Mouse (Mus musculus) bone marrow macrophage, adult 2 months (primary cell): Measurements from ENCODE around the gene Serinc5. TPM values are rescaled to one million over a fixed set of nuclear protein-coding genes. Genes with fewer than 3 reads are reported as not detected.

Experiments used
- H3K27ac ChIP-seq: 2 replicates; pipeline ENCODE4 v1.5.1; 2012; ENCODE audit warnings: low read depth, low read length; ENCODE audit not compliant: insufficient read depth
- H3K4me1 ChIP-seq: 2 replicates; pipeline ENCODE4 v1.6.1; 2012; ENCODE audit warnings: low read length; ENCODE audit not compliant: control insufficient read depth, insufficient read depth
- H3K4me3 ChIP-seq: 2 replicates; pipeline ENCODE4 v1.5.1; 2012; ENCODE audit warnings: mild to moderate bottlenecking, low read length, moderate library complexity; ENCODE audit not compliant: insufficient read depth
- CTCF ChIP-seq: IDR thresholded peaks from 2 replicates; pipeline ENCODE4 v1.5.1; 2012; ENCODE audit warnings: low read depth, mild to moderate bottlenecking, low read length, moderate library complexity
- POLR2A ChIP-seq: IDR thresholded peaks from 2 replicates; pipeline ENCODE4 v1.6.1; 2012; ENCODE audit warnings: mild to moderate bottlenecking, low read depth, low read length, borderline replicate concordance
- polyA plus RNA-seq: library from polyadenylated mRNA; stranded (reverse); fragments of >200 nt; gene quantifications from 2 replicates; pipeline ENCODE4 v1.2.4, GENCODE M21; 2012; ENCODE audit not compliant: missing spikeins, insufficient read depth, insufficient read length

The Serinc5 gene
- polyA plus RNA-seq, 1 experiment: 17.5 TPM

DNA sequence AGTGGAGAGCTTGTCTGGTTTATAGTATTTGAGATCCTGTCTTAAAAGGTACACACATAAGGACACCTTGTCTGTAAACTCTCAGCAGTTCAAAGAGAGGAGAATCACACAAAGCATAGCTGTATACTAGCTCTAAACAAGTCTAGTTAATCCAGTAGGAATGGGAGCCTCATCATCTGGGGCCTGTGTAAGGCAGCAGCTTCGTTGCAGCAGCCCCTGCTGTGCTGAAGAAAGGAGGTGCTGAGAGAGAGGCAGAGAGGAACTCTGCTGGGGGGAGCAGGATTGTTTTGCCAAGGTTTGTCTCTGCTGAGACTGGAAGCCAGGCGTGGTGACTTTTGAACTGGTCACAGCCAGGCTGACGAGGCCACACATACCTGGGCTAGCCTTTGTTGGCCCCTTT is 98.6 kb downstream of the Serinc5 start:
- Histone ChIP-seq H3K27ac (no peak overlapping the region), H3K4me1 (no peaks in the 10 kb centered on the region), H3K4me3 (no peak overlapping the region)
- TF ChIP-seq CTCF (no peak), POLR2A (no peak)

DNA sequence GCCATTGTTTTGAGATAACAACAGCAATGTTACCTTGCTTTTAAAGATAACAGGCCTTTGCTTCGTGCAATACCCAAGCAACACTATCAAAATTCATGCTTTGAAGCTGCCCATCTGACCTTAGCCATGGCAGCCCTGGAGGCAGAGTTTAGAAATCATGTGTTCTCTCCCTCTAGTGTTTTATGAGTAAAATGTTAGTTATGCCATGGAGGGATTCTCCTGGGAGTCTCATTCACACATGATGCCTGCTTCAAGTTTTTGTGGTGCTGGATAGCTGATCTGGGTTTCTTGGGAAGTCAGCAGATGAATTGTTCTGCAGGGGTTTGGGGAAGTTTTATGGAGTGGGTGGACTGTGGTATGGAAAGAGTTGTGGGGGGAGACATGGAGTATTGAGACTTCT is 99.5 kb downstream of the Serinc5 start:
- TF ChIP-seq POLR2A: no peak
- TF ChIP-seq CTCF: no peak
- no peak overlapping the region for H3K27ac ChIP-seq
- no peaks in the 10 kb centered on the region for H3K4me1 ChIP-seq
- no peak overlapping the region for H3K4me3 ChIP-seq

DNA sequence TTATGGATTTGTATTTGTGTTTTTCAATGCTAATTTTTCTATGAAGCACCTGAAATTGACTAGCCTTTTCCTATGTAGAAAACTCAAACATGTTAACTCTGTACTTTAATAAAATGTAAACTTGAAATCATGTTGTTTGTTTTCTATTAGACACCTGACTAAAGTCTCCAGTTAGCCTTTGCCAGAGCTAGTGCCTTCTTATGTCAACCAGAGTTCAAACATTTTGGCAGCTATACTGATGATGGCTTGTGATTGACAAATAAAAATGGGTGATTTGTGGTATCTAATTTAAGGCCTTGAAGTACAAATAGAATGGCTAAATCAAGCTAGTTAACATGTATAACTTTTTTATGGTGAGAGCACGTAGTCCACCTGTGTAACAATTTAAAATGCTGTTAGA is 100.9 kb downstream of the Serinc5 start:
- no peak overlapping the region for H3K27ac ChIP-seq
- H3K4me1 ChIP-seq: no peaks in the 10 kb centered on the region
- no peak for TF ChIP-seq POLR2A
- no peak for TF ChIP-seq CTCF
- no peak overlapping the region for H3K4me3 ChIP-seq

DNA sequence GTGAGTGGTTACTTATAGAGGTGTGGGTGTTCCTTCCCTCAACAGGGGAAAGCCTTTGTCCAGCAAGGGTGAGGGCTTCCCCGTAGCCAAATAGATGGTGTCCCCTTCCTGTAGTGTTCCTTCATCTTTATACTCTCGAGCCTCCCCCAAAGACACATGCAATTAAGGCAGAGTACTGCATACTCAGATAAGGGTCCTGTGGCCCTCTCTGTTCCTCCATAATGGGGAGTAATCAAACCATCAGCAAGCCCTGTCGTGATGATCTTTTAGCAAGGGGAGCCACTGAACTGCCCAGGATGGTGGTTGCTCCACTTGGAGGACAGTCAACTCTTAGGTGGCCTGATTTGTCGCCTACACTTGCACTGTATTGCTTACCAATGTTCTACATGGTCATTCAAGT is 101.7 kb downstream of the Serinc5 start:
- no peak for TF ChIP-seq POLR2A
- TF ChIP-seq CTCF: no peak
- no peak overlapping the region for H3K27ac ChIP-seq
- no peaks in the 10 kb centered on the region for H3K4me1 ChIP-seq
- H3K4me3 ChIP-seq: no peak overlapping the region

DNA sequence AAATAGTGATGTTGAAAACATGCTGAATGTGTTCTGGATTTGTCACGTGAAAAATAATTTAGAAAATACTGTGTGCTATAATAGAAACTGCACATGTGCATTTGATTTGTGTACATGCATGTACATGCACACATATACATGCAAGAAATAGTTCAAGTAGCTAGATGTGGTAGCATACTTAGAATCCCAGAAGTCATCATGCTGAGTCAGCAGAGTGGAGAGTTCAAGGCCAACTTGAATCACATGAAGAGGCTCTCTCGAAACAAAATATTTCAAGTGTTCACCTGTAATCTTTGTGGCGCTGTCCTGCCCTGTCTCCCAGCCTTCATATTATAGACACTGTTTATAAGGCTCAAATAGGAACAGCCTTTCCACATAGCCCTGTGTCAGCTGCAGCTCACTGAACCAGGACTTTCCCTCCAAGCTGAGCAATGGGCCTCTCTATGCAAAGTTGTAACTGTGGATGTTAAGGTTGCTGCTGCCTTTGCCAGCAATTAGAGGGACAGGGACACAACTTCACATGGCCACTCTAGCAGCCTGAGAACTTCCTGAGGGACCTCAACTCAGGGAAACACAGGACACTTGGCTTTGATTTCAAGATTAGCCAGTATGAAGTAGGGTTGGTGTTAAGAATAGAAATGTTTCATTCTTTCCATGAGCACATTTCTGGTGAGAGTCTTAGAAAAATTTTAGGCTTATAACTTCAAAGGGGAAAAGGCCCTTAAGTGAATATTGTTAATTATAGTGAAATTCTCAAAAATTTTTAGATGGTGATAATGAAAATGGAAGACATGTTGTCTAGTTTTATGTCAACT is 107.2 kb downstream of the Serinc5 start:
- Histone ChIP-seq H3K4me3 (no peak overlapping the region), H3K4me1 (peaks cover 5% of the 10 kb centered on the region), H3K27ac (no peak overlapping the region)
- TF ChIP-seq POLR2A (no peak), CTCF (no peak)

DNA sequence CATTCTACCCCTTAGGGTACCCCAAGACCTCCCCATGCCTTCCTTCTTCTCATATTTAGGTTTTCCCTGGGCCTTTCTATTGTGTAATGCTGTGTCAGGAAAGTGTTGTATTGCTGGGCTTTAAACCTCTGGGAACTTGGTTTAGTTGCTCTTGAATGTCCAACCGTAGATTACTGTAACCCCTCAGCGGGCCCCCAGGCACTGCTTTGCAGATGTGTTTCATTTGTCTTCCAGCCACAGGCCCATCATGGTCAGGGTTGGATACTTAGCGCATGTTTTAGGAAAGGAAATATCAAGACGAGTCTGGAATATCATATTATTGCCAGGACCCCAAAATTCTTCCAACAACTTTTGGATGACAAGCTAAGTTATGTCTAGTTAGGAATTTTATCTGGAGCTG is 110.1 kb downstream of the Serinc5 start:
- H3K4me3 ChIP-seq: no peak overlapping the region
- H3K27ac ChIP-seq: no peak overlapping the region
- TF ChIP-seq POLR2A: no peak
- peaks cover 5% of the 10 kb centered on the region for H3K4me1 ChIP-seq

DNA sequence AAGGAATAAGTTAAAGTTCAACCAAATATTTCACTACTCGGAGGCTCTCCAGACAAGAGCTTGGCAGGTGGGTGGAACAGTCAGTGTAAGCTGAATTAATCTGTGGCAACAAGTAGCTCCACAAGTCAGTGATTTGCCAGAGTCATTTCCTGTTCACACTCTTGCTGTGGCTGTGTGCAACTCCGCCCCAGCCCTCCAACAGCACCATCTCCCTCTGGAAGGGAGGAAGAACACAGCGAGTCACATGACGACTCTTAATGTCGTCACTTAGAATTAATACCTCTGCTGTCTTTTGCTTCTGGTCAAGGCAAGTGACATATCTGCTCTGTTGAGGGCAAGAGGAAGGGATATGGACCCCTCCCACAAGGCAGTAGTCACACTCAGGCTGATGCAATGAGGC is 111.5 kb downstream of the Serinc5 start:
- H3K4me1 ChIP-seq: peaks cover 5% of the 10 kb centered on the region
- no peak overlapping the region for H3K4me3 ChIP-seq

DNA sequence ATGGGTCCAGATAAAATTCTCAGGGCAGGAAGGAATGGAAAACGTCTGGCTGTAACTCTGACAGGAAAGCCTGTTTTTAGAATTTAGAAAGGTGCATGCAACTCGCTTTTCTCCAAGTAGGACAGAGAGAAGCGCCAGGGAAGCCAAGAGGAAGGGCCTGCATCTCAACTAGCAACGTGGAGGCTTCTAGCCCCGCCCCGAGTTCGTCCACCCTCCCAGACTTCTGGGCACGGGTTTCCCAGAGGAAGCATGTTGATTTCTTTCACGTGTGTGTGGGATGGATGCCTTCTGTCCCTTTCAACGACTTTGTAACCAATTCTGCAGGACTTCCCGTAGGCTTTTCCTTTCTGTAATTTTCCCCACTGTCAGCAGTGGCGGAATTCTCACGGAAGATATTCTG is 118.9 kb downstream of the Serinc5 start:
- no peaks in the 10 kb centered on the region for H3K4me1 ChIP-seq

More for the DNA sequence above, 111.5 kb downstream of the Serinc5 start:
- no peak for TF ChIP-seq CTCF
- TF ChIP-seq POLR2A: no peak
- no peak overlapping the region for H3K27ac ChIP-seq

DNA sequence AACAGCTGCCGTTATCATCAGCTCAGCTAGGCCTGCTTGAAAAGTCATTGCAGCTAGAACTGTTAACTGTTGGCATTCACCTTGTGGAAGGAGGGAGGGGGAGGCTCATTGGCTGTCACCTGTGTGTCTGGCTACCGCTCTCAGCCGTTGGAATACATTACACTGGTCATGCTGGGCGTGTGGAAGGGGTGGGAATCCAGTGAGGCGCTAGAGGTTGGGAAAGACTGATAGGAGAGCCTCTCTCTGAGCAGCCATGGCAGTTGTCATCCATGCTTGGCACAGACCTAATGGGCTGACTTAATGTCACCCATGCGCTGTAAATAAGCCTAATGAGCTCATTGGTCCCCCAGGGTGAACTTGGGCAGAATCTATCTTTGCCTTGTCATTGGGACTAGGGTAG is 120.9 kb downstream of the Serinc5 start:
- TF ChIP-seq POLR2A (no peak), CTCF (no peak)
- no peak overlapping the region for H3K4me3 ChIP-seq
- no peak overlapping the region for H3K27ac ChIP-seq
- no peaks in the 10 kb centered on the region for H3K4me1 ChIP-seq

More for the DNA sequence above, 118.9 kb downstream of the Serinc5 start:
- H3K4me3 ChIP-seq: no peak overlapping the region
- no peak for TF ChIP-seq POLR2A
- no peak for TF ChIP-seq CTCF
- H3K27ac ChIP-seq: no peak overlapping the region

DNA sequence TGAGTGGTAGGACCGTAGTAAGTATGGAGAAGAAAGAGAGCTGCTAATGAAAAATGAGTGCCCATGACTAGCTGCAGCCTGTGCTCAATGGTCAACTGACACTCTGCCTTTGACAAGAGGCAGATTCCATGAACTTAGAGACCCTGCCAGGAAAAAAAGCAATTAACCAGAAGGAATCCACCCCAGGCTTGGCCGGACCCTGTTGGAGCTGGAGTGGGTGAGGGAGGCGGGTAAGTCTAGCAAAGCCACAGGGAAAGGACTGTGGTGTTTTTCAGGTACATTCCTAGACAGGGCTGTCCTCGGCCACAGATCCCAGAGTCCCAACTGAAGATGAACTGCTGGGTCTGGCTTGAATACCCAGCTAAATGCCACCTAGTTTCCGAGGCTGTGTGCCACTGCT is 121.9 kb downstream of the Serinc5 start:
- no peak overlapping the region for H3K4me3 ChIP-seq
- TF ChIP-seq POLR2A (no peak), CTCF (no peak)
- H3K4me1 ChIP-seq: no peaks in the 10 kb centered on the region
- no peak overlapping the region for H3K27ac ChIP-seq
